Mouse (Mus musculus): ENCODE measurements around the gene Clcn7.

Clcn7 gene

GRCm38 (mm10) chr17:25127681-25128080 lies 5.5 kb upstream of the Clcn7 start:
- no peak for DNase-seq (ENCODE audit: low spot score)

- no peak for DNase-seq (ENCODE audit: low spot score)
Measured at GRCm38 (mm10) chr17:25130060-25130459, 3.1 kb upstream of the Clcn7 start.

GRCm38 (mm10) chr17:25135622-25136021 lies 2.4 kb downstream of the Clcn7 start:
- DNase-seq (ENCODE audit: low spot score) = no peak

GRCm38 (mm10) chr17:25138803-25139202 lies 5.6 kb downstream of the Clcn7 start:
- DNase-seq (ENCODE audit: low spot score) = no peak

- DNase-seq (ENCODE audit: low spot score) = no peak
Measured at GRCm38 (mm10) chr17:25139960-25140359, 6.8 kb downstream of the Clcn7 start.

- DNase-seq (ENCODE audit: low spot score) = no peak
Measured at GRCm38 (mm10) chr17:25162161-25162560, 29.0 kb downstream of the Clcn7 start, which contains the start of gene Ccdc154. Gene Ccdc154, plus strand, starts transcription at chr17:25162461.

DNA sequence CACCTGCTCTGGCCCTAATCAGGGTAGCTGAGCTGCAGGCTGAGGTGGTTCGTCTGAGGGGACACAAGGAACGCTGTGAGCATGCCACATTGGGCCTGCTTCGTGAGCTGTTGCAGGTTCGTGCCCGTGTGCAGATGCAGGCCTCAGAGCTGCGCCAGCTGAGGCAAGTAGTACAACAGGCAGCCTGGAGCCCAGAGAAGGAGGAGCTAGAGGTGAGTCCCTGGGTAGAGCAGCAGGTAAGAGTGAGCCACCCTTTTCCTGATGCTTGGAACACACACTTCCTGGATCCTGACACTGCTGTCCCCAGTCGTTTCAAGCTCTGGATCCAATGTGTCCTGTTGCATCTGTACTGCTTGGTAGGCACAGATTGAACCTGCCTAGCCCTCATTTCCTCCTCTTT lies 30.2 kb downstream of the Clcn7 start:
- DNase-seq (ENCODE audit: low spot score) = no peak

GRCm38 (mm10) chr17:25164770-25165169 lies 31.6 kb downstream of the Clcn7 start:
- no peak for DNase-seq (ENCODE audit: low spot score)

DNA sequence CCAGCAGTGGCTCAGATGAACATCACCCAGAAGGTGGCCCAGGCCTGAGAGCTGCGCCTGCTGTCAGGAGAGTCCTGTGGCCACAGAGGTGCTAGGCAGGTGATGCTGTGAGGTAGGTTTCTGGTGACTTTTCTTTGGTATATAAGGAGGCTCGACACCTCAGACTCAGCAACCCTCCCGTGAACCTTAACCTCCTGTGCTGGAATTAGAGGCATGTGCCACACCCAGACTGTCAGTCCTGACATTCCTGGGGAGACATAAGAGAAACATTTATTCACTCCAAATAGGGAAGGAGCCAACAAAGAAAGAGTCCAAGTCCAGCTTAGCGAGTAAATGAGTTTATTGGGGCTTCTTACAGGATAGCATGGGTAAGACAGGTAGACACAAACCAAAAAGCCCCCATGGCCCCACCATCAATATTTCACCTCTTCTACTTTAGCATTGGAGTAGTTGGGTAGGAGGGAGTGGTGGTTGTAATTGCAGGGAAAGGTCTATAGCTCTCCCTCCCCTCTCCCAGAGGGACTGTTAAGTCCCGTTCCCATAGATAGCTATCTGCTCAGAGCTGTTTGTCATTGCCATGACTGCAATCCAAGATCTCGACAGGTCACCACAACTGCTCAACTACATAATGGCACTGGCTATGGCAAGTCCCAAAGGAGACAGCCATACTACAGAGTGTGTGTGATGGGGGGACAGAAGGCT lies 32.9 kb downstream of the Clcn7 start:
- no peak for DNase-seq (ENCODE audit: low spot score)

- no peak for DNase-seq (ENCODE audit: low spot score)
Measured at GRCm38 (mm10) chr17:25169706-25170105, 36.5 kb downstream of the Clcn7 start.

GRCm38 (mm10) chr17:25172558-25172957 lies 39.4 kb downstream of the Clcn7 start:
- no peak for DNase-seq (ENCODE audit: low spot score)

DNA sequence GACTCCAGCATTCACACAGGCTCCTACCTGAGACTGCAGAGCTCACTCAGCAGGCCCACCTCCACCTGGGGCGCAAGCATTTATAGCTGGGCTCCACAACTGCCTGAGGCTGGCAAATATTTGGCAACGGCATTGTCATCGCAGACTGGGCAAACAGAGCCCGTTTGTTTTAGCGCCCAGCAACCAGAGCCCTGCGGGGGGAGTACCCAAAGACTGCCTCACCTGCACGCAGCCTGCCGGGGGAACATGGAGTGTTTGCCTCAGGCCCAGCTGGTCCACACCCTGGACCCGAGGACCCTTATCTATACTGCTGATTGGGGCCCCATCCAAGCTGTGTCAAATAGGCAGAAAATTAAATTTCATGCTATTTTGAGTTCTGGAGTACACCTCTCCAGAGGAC lies 42.2 kb downstream of the Clcn7 start, which contains the start of gene Gm38655:
Gm38655 (minus strand) TSS at position 61 of the 400 bp plus-strand sequence.
- DNase-seq (ENCODE audit: low spot score) = no peak

GRCm38 (mm10) chr17:25183232-25183631 lies 50.0 kb downstream of the Clcn7 start:
- DNase-seq (ENCODE audit: low spot score) = no peak

GRCm38 (mm10) chr17:25184129-25184691 lies 51.0 kb downstream of the Clcn7 start, which contains the start of gene BC003965:
Gene BC003965, plus strand, starts transcription at chr17:25184554.
- DNase-seq (ENCODE audit: low spot score) = peak; percentile 96

DNA sequence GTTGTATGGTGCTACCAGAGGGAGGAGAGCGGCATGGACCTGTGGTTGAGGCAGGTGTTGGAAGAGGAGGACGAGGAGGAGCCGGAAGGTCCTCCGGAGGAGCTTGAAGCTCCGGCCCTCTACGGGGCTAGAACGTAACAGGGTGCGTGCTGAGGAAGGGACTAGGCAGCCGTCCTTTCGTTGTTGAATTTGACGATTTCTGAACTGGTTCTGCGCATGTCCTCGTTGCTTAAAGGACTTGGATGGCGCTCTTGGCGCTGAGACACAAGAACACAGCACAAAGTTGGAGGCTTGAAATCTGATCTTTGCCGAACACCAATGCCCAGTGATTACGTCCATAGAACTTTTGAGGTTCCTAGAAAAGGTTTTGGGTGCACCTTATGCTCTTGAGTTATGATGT lies 51.8 kb downstream of the Clcn7 start:
- DNase-seq (ENCODE audit: low spot score) = no peak

DNA sequence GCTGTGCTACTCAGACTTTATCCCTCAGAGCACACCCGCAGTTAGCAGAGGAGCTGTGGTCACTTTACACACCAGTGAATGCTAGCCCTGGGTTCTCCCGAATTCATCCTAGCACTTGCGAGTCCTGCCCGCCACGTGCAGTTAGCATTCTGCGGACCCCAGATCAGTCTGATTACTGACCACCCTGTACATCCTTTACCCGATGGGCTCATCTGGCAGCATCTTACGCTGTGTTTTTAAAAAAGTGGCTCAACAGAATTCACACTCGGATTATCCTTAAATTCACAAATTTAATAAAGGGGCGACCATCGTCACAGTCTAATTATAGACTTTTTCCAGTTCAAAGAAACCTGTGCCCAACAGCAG lies 54.6 kb downstream of the Clcn7 start:
- peak; percentile 12 for DNase-seq (ENCODE audit: low spot score)

DNA sequence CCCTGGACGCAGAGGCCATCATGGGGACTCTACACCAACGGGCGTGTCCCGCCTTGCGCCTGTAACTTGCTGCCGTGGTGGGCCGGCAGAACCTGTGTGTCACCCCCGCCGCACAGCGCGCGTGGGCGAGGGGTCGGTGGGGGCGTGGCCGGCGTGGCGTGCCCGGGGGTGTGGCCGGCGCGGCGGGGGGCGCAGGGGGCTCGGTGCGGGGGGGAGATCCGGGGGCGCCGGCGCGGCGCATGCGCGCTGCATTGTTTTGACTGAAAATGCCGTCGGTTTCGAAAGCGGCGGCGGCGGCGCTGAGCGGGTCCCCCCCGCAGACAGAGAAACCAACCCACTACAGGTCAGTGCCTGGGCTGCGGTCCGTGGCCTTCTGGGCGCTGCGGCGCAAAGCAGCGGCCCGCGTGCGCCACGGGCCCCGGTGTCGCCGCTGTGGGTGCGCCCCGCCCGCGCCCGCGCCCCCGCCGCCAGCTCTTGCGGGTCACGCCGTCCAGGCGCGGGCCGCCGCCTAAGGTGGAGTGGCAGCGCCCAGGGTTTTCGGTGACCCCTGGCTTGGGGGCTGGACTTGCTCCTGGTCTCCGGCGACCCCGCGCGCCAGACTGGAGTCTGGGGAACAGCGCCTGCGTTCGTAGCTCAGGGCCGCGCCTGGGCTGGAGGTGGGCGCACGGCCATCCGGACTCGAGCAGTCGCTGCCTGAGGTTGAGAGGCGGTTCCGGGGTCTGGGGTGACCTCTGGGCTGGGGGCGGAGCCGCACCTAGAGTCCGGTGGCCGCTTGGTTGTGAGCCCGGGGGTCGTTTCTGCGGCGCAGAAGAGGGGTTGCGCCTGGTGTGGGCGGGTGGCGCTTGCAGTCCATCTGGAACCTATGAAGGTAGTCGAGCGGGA lies 55.2 kb downstream of the Clcn7 start, which contains the start of gene Unkl:
Unkl (plus strand) TSS at position 248 of the 882 bp plus-strand sequence.
- peak; percentile 78 for DNase-seq (ENCODE audit: low spot score)

DNA sequence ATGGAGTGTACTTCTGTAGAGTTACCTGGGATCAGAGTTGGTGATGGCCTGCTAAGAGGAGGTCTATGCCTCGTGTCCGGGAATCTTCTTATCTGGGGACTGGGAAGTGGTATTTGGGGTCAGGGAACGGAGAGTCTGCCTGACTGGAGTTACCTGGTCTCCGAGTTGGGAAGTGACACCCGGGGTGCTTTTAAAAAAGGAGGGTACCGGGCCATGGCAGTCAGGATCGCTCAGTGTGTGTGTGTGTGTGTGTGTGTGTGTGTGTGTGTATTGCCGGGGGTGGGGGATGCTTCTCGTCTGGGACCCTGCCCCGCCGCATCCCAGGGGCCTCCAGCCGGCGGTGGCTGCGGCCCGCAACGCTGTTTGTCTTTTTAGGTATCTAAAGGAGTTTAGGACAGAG lies 55.9 kb downstream of the Clcn7 start:
- DNase-seq (ENCODE audit: low spot score) = no peak

- DNase-seq (ENCODE audit: low spot score) = no peak
Measured at GRCm38 (mm10) chr17:25202401-25202800, 69.2 kb downstream of the Clcn7 start.

DNA sequence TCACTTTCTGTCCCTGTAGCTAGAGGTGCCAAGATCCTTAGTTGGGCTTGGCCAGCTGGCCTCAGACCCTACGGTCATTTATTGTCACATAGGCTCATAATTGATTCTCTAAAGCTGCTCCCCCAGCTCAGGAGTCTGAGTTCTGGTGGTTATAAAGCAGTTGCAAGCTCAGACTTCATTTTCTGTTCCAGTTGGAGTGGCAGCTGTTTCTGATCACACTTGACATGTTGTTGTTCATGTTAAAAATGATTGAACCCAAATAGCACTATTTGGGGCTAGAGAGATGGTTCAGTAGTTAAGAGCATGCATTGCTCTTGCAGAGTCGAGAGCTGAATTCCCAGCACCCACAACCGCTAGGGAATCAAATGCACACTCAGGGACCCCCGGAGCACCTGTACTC lies 76.8 kb downstream of the Clcn7 start:
- no peak for DNase-seq (ENCODE audit: low spot score)

GRCm38 (mm10) chr17:25210680-25211466 lies 77.7 kb downstream of the Clcn7 start:
- no peak for DNase-seq (ENCODE audit: low spot score)

GRCm38 (mm10) chr17:25211705-25212104 lies 78.5 kb downstream of the Clcn7 start:
- no peak for DNase-seq (ENCODE audit: low spot score)
